Mouse (Mus musculus) heart, postnatal 0 days (tissue): Measurements from ENCODE around the gene Gm14434.
"Not testable (repeated sequence)": the region's sequence is repeated elsewhere in the genome, so short reads cannot be mapped to it uniquely, and the experiment has no call there.

ENCODE experiments used
- CTCF ChIP-seq: IDR thresholded peaks from 2 replicates; pipeline ENCODE4 v1.5.1; 2016; ENCODE audit warnings: antibody characterized with exemption, control low read depth, low read depth
- EP300 ChIP-seq: IDR thresholded peaks from 2 replicates; pipeline ENCODE4 v1.6.1; 2016; ENCODE audit warnings: antibody characterized with exemption, low read depth

- not testable (repeated sequence) for TF ChIP-seq CTCF, EP300
Measured at GRCm38 (mm10) chr2:176486683-176487082, at the start of gene Gm14434.
